Mouse (Mus musculus) kidney, embryonic 15.5 days (tissue): ENCODE results near the gene Lpxn. TPM values are rescaled to one million over a fixed set of nuclear protein-coding genes. Genes with fewer than 3 reads are reported as not detected.

Experiments
- polyA plus RNA-seq: library from polyadenylated mRNA; unstranded; fragments of >200 nt; fragmentation: Nextera tagmentation; extraction: Ambion mirVana; gene quantifications from 2 replicates; pipeline ENCODE4 v1.2.1, GENCODE M21; 2015

Lpxn gene
- polyA plus RNA-seq, 1 experiment from 2014 or later: 1.3 TPM

Other genes with a start within 250 kb of the Lpxn start
- 0.23 and 0.27 TPM in 2 replicates for gene Gm4952, start 196.2 kb upstream of the Lpxn start, polyA plus RNA-seq
- 11.5 and 12.6 TPM in 2 replicates for gene Glyat, start 162.9 kb upstream of the Lpxn start, polyA plus RNA-seq
- not detected in 2 replicates for gene Olfr1442, start 125.8 kb upstream of the Lpxn start, polyA plus RNA-seq
- not detected in 2 replicates for gene Olfr1443, start 118.1 kb upstream of the Lpxn start, polyA plus RNA-seq
- 57.5 and 58.1 TPM in 2 replicates for gene Keg1, start 100.4 kb upstream of the Lpxn start, polyA plus RNA-seq
- gene Cntf, start 30.6 kb upstream of the Lpxn start, polyA plus RNA-seq: 2.4 and 2.5 TPM in 2 replicates
- gene Zfp91, start 67 bp upstream of the Lpxn start, polyA plus RNA-seq: 15.1 and 15.9 TPM in 2 replicates
- not detected in 2 replicates for gene Gm5244, start 50.5 kb downstream of the Lpxn start, polyA plus RNA-seq
- gene Olfr1444, start 61.1 kb downstream of the Lpxn start, polyA plus RNA-seq: not detected in 2 replicates
- gene Olfr1445, start 87.7 kb downstream of the Lpxn start, polyA plus RNA-seq: not detected in 2 replicates
- not detected in 2 replicates for gene Olfr1446, start 97.3 kb downstream of the Lpxn start, polyA plus RNA-seq
- not detected in 2 replicates for gene Olfr1447, start 107.5 kb downstream of the Lpxn start, polyA plus RNA-seq
- gene Olfr1448, start 128.2 kb downstream of the Lpxn start, polyA plus RNA-seq: not detected in 2 replicates
- not detected in 2 replicates for gene Olfr1449, start 134.6 kb downstream of the Lpxn start, polyA plus RNA-seq
- not detected in 2 replicates for gene Olfr1450, start 154.1 kb downstream of the Lpxn start, polyA plus RNA-seq
- not detected in 2 replicates for gene Olfr1451, start 198.8 kb downstream of the Lpxn start, polyA plus RNA-seq
- not detected in 2 replicates for gene Olfr1453, start 232.1 kb downstream of the Lpxn start, polyA plus RNA-seq